Mouse (Mus musculus) left cerebral cortex, adult 8-10 months (tissue): ENCODE measurements at regions not wholly inside any gene's neighbourhood (a gene's known extent, or its start where the extent isn't known, plus 50 kb on each side); places are given as distances from the start of the nearest gene placed in this dataset.

ENCODE experiments used
- DNase-seq, 2 experiments: peaks; one replicate each; pipeline ENCODE4 v3.0.0; 2022; ENCODE audit warnings: low spot score in 2 of 2

GRCm38 (mm10) chr4:105632581-105633358 is 156.9 kb upstream of the Gm12728 start:
- no peak for DNase-seq

GRCm38 (mm10) chr4:105633789-105634188 is 155.9 kb upstream of the Gm12728 start:
- DNase-seq = no peak

- peak in 1 of 2 experiments; percentile 6 for DNase-seq
These were observed 148.9 kb upstream of the Gm12728 start for GRCm38 (mm10) chr4:105640793-105641192.

GRCm38 (mm10) chr4:105641582-105641981 is 148.1 kb upstream of the Gm12728 start:
- DNase-seq = no peak

GRCm38 (mm10) chr4:105648820-105649446 is 140.7 kb upstream of the Gm12728 start:
- no peak for DNase-seq

- no peak for DNase-seq
These were observed 140.2 kb upstream of the Gm12728 start for GRCm38 (mm10) chr4:105649447-105649833.

- DNase-seq = no peak
These were observed 133.5 kb upstream of the Gm12728 start for GRCm38 (mm10) chr4:105656071-105656655.

GRCm38 (mm10) chr4:105658581-105658980 is 131.1 kb upstream of the Gm12728 start:
- no peak for DNase-seq

- no peak for DNase-seq
These were observed 113.0 kb upstream of the Gm12728 start for GRCm38 (mm10) chr4:105676690-105677089.

- no peak for DNase-seq
These were observed 99.0 kb upstream of the Gm12728 start for GRCm38 (mm10) chr4:105690716-105691115.

- no peak for DNase-seq
These were observed 97.3 kb upstream of the Gm12728 start for GRCm38 (mm10) chr4:105692380-105692779.

- DNase-seq = no peak
These were observed 93.8 kb upstream of the Gm12728 start for GRCm38 (mm10) chr4:105695895-105696294.

- DNase-seq = no peak
These were observed 92.5 kb upstream of the Gm12728 start for GRCm38 (mm10) chr4:105697123-105697522.

- no peak for DNase-seq
These were observed 87.6 kb upstream of the Gm12728 start for GRCm38 (mm10) chr4:105702036-105702435.

GRCm38 (mm10) chr4:105703408-105703807 is 86.3 kb upstream of the Gm12728 start:
- DNase-seq = no peak

- DNase-seq = no peak
These were observed 85.4 kb upstream of the Gm12728 start for GRCm38 (mm10) chr4:105704271-105704670.

- DNase-seq = no peak
These were observed 83.7 kb upstream of the Gm12728 start for GRCm38 (mm10) chr4:105705996-105706395.

GRCm38 (mm10) chr4:105708080-105708796 is 81.4 kb upstream of the Gm12728 start:
- no peak for DNase-seq

GRCm38 (mm10) chr4:105713956-105714355 is 75.7 kb upstream of the Gm12728 start:
- DNase-seq = peak in 1 of 2 experiments; percentile 11

GRCm38 (mm10) chr4:105718080-105718479 is 71.6 kb upstream of the Gm12728 start:
- DNase-seq = no peak

GRCm38 (mm10) chr4:105728696-105729095 is 61.0 kb upstream of the Gm12728 start:
- DNase-seq = no peak

- DNase-seq = no peak
These were observed 58.8 kb upstream of the Gm12728 start for GRCm38 (mm10) chr4:105730900-105731299.
